21 mouse cellular contexts compared by ENCODE assay signal in the genomic region with DNA sequence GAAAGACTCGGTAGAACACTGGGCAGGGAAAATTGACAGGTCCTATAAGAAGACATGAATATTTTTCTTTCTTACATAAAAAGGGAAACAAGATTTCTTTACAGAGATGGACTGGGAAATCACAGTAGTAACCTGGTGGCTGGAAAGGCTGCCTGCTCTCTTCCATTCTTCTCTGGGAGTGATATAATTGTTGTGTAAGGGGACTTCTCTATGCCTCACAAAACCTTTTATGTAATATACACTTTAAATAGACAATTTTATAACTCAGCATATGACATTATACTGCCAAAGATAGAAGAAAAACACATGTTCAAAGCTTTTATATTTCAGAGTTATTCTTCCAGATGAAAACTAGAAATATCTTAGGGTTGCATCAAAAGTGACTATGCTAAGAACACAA.
"Had no signal": no experiment of that assay in that cellular context is flagged by ENCODE, and none has a peak within 500 bp of the region (broad histone marks: within the 10 kb centered on the region; RNA-seq: fewer than 3 reads in every experiment).

No protein-coding gene starts in this region.

- DNase-seq: cerebellum, adult 8-10 months; cerebellum, adult 9-10 months; cerebellum, adult 9-11 months; cerebellum, postnatal 10 days; cerebellum, postnatal 14 days; cerebellum, postnatal 25 days; cerebellum, postnatal 36 days; embryo, embryonic 11 days; forebrain, postnatal 0 days; gastrocnemius, adult 2 months; gastrocnemius, postnatal 10 days; gastrocnemius, postnatal 14 days; gastrocnemius, postnatal 25 days; gastrocnemius, postnatal 36 days; heart, adult 11 months; heart, adult 18-20 months; heart, adult 2 months had no signal

- ATAC-seq: forebrain, embryonic 13.5 days; forebrain, embryonic 14.5 days; forebrain, embryonic 15.5 days; forebrain, embryonic 16.5 days; forebrain, postnatal 0 days had no signal
